Mouse (Mus musculus): ENCODE results near the gene Tbc1d30.

- no peak for TF ChIP-seq CTCF (IDR thresholded peaks at IDR 0.05; ENCODE audit: borderline replicate concordance, insufficient read depth, low read length)
- no peak for TF ChIP-seq POLR2A (IDR thresholded peaks at IDR 0.05; ENCODE audit: low read depth, low read length)
Observed at GRCm38 (mm10) chr10:121394270-121394669, 43.2 kb upstream of the Tbc1d30 start.

Data from embryonic fibroblast, embryonic 13.5 days (primary cell).